Mouse (Mus musculus): ENCODE results near the gene Tmem121b.

DNA sequence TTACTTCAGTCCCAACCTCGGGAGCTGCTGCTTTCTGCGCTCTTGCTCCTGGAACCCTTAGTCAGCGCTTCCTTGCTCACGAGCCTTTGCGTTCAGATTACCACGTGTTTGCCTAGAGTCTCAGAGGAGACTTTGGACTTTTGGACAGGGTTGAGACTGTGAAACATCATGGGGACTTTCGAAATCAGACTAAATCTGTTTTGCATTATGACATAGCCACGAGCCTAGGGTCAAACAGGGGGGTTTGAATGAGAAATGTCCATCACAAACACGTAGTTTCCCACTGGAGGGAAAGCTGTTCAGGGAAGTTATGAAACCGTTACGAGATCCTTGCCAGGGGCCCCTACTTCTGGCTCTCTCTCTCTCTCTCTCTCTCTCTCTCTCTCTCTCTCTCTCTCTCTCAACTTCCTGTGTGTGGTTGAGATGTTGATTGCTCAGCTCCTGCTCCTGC lies 39.0 kb downstream of the Tmem121b start:
- TF ChIP-seq CTCF (conservative IDR thresholded peaks at IDR 0.05; ENCODE audit: insufficient read depth, insufficient read length, low read depth, low read length): no peak
- no peak for TF ChIP-seq POLR2A (IDR thresholded peaks at IDR 0.05; ENCODE audit: low read depth, low read length)
